Mouse (Mus musculus) E14TG2a.4 (cell line): ENCODE data around the gene Rhbdd1.

ENCODE experiments used
- H3K27me3 ChIP-seq: 2 replicates; pipeline ENCODE4 v1.6.1; 2014; ENCODE audit warnings: low read length, control low read depth; ENCODE audit not compliant: insufficient read depth
- H3K36me3 ChIP-seq: 2 replicates; pipeline ENCODE4 v1.6.1; 2014; ENCODE audit warnings: low read length, control low read depth; ENCODE audit not compliant: insufficient read depth
- H3K4me1 ChIP-seq: replicated peaks from 2 replicates; pipeline ENCODE4 v1.6.1; 2014; ENCODE audit warnings: low read depth, low read length, control low read depth
- H3K4me3 ChIP-seq: replicated peaks from 2 replicates; pipeline ENCODE4 v1.5.1; 2014; ENCODE audit warnings: mild to moderate bottlenecking, low read length
- H3K9me3 ChIP-seq: 2 replicates; pipeline ENCODE4 v1.6.1; 2014; ENCODE audit warnings: low read length, control low read depth
- CTCF ChIP-seq: conservative IDR thresholded peaks from 2 replicates; pipeline ENCODE4 v1.5.1; 2014; ENCODE audit warnings: low read length
- NANOG ChIP-seq: IDR thresholded peaks from 2 replicates; pipeline ENCODE4 v1.6.1; 2014; ENCODE audit warnings: borderline replicate concordance, low read length, mixed read lengths
- POU5F1 ChIP-seq: IDR thresholded peaks from 2 replicates; pipeline ENCODE4 v1.6.1; 2014; ENCODE audit warnings: low read length, borderline replicate concordance

The Rhbdd1 gene

DNA sequence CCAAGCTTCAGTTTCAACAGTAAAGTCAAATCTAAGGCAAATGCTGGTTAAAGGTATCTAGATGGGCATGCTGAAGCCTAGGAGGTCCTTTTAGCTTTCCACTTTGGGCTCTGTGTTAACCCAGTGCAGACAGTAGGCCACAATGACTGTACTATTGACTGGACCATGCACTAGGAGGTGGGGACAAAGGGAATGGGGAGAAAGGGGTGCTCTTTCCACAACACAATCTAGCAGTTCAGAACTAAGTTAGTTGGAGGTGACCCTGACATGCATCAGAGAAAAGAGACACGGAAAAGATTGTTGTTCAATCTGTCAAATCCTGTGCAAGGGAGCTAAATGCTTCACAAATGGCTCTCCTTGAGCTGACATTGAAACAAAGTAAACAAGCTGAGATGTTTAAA, 32.4 kb upstream of the Rhbdd1 start:
- Histone ChIP-seq H3K4me1 (peaks cover 25% of the 10 kb centered on the region), H3K9me3 (no peaks in the 10 kb centered on the region), H3K27me3 (peaks cover 35% of the 10 kb centered on the region), H3K4me3 (peak overlapping the region; percentile 61; the same call in 1 of the 2 replicates), H3K36me3 (no peaks in the 10 kb centered on the region)
- TF ChIP-seq NANOG (no peak), POU5F1 (no peak), CTCF (no peak)

GRCm38 (mm10) chr1:82284403-82284802, 31.8 kb upstream of the Rhbdd1 start:
- Histone ChIP-seq H3K4me3 (no peak overlapping the region), H3K27me3 (peaks cover 40% of the 10 kb centered on the region), H3K36me3 (no peaks in the 10 kb centered on the region), H3K9me3 (no peaks in the 10 kb centered on the region), H3K4me1 (peaks cover 30% of the 10 kb centered on the region)
- no peak for TF ChIP-seq NANOG
- TF ChIP-seq CTCF: no peak
- TF ChIP-seq POU5F1: no peak

GRCm38 (mm10) chr1:82285461-82286189, 30.6 kb upstream of the Rhbdd1 start:
- H3K4me3 ChIP-seq: no peak overlapping the region
- TF ChIP-seq CTCF: no peak
- TF ChIP-seq POU5F1: no peak
- no peak for TF ChIP-seq NANOG
- peaks cover 53% of the 10 kb centered on the region for H3K27me3 ChIP-seq
- H3K36me3 ChIP-seq: no peaks in the 10 kb centered on the region
- peaks cover 42% of the 10 kb centered on the region for H3K4me1 ChIP-seq
- no peaks in the 10 kb centered on the region for H3K9me3 ChIP-seq

DNA sequence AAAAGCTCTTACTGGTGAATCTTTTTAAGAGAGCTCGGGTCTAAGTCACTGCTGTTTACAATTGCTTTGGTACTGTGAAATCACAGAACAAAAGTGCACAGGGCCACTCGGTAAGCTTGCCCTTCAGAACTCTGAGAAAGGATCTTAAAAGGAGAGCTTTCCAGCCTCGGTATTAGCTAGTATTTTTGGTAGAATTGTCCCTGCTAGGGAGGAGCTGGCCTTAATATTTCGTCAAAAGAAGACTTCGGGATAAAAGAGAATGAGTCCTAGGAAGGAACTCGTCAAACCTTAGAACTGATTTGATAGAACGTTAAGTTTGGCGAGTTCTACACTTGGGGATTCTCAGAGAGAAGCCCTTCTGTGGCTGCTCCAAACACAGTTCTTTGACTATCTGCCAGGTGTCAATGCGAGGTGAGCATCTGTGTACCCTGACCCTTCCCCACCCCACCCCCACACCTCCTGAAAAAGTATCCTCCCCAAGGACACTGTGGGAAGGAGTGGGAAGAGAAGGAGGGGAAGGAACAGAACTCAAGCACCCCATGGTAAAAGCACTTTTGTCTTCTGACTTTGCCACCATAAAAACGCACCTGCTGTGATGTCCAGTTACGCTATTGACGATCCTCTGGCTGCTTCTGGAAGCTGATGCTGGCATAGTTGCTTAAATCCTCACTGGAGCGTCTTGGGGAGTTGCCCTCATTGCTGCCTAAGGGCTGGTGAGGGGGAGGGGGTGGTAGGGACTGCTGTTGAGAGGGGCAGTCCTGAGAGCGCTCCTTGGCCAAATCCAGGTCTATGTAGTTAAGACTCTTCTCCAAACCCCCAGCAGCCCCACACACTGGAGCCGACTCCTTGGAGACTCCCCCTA, 29.8 kb upstream of the Rhbdd1 start:
- no peak for TF ChIP-seq NANOG
- no peak for TF ChIP-seq POU5F1
- no peak for TF ChIP-seq CTCF

DNA sequence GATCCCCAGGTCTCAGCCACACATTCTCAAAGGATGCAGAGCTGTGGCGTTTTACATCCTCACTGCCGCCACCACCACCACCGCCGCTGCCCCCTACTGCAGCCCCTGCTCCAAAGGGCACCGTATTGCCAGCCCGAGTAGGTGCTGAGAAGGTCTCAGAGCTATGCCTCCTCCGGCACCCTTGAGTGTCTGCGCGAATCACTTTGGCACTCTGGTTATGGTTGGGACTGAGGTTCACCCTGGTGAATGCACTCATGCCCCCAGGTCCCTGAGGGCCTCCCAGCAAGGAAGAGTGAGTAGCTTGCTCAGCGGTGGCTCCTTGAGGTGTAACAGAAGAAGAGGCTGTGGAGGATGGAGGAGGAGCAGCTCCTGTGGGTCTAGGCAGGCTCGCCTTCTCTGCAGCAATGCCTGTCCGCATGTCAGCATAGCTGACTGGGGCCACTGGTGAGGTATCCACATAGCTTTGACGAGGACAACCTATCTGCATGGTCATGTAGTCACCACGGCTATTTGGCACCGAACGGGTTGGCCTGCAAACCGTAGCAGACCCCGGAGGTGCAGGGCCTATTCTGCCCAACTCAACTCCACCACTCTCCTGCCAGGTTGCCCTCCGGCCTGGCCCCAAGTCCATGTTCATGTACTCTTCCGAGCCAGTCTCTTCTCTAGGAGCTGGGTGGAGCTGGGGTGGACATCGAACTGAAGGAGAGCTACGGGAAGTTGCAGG, 29.0 kb upstream of the Rhbdd1 start:
- H3K36me3 ChIP-seq: no peaks in the 10 kb centered on the region
- peaks cover 58% of the 10 kb centered on the region for H3K27me3 ChIP-seq
- no peaks in the 10 kb centered on the region for H3K9me3 ChIP-seq
- peak overlapping the region; percentile 39; the same call in 1 of the 2 replicates for H3K4me3 ChIP-seq
- TF ChIP-seq POU5F1 (no peak), CTCF (no peak), NANOG (no peak)
- peaks cover 46% of the 10 kb centered on the region for H3K4me1 ChIP-seq

More for the DNA sequence above, 29.8 kb upstream of the Rhbdd1 start:
- no peaks in the 10 kb centered on the region for H3K36me3 ChIP-seq
- peaks cover 43% of the 10 kb centered on the region for H3K4me1 ChIP-seq
- H3K27me3 ChIP-seq: peaks cover 58% of the 10 kb centered on the region
- H3K9me3 ChIP-seq: no peaks in the 10 kb centered on the region
- H3K4me3 ChIP-seq: peak overlapping the region; percentile 39; the same call in 1 of the 2 replicates

GRCm38 (mm10) chr1:82287776-82288325, 28.4 kb upstream of the Rhbdd1 start:
- no peak overlapping the region for H3K4me3 ChIP-seq
- H3K4me1 ChIP-seq: peaks cover 47% of the 10 kb centered on the region
- TF ChIP-seq CTCF (no peak), POU5F1 (no peak), NANOG (no peak)
- H3K9me3 ChIP-seq: no peaks in the 10 kb centered on the region
- no peaks in the 10 kb centered on the region for H3K36me3 ChIP-seq
- H3K27me3 ChIP-seq: peaks cover 64% of the 10 kb centered on the region

GRCm38 (mm10) chr1:82288421-82288990, 27.7 kb upstream of the Rhbdd1 start:
- Histone ChIP-seq H3K4me1 (peaks cover 52% of the 10 kb centered on the region), H3K27me3 (peaks cover 69% of the 10 kb centered on the region), H3K36me3 (no peaks in the 10 kb centered on the region), H3K4me3 (no peak overlapping the region), H3K9me3 (no peaks in the 10 kb centered on the region)
- no peak for TF ChIP-seq POU5F1
- no peak for TF ChIP-seq NANOG
- no peak for TF ChIP-seq CTCF
